Mouse (Mus musculus): ENCODE data around the gene Myo1c.

Myo1c gene

DNA sequence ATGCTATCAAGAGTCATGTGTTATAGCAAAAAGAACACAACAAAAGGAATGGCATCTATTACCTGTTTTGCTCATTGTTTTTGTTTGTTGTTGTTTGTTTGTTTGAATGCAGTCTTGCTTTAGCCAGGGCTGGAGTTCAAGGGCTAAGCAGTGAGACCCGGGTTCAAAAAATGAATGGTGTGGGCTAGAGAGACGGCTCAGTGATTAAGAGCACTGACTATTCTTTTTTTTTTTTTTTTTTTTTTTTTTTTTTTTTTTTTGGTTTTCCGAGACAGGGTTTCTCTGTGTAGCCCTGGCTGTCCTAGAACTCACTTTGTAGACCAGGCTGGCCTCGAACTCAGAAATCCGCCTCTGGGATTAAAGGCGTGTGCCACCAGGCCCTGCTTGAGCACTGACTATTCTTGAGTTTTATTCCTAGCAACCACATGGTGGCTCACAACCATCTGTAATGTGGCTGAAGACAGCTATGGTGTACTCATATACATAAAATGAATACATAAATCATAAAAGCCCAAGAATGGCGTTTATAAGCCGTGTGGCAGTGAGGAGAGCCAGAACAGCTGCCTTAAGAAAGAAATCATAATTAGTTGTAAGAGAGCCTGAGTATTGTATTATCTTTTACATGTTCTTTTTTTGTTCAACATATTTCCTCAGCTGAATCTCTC, 66.5 kb downstream of the Myo1c start:
- 67% methylated on average over 8 of the region's 8 CpGs for WGBS

DNA sequence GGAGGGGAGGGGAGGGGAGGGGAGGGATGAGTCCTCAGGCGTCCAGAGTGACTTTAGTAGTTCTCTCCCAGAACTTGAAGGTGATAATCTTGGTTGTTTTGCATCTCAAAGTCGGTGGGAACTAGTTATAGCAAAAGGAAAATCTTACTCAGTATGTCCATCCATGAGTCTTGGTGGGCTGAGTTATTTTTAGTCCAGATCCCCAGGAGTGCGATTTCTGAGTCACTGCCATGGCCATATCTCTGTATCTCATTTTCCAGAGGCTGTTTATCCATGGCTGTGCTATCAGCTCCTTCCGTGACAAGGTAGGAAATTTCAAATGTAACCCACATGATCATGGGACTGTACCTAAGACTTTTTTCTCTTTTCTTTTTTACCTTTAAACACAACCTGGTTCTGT, 72.0 kb downstream of the Myo1c start:
- WGBS = 41% methylated on average over 4 of the region's 4 CpGs
